Mouse (Mus musculus) forebrain, embryonic 14.5 days (tissue): ENCODE data around the gene Efcab9. TPM values are rescaled to one million over a fixed set of nuclear protein-coding genes. Genes with fewer than 3 reads are reported as not detected.

Experiments
- ATAC-seq: fragments of 200-750 bp; cut with Nextera tagmentation; 2 replicates; pipeline ENCODE4 v1.8.0; 2017; ENCODE audit warnings: mild to moderate bottlenecking, moderate library complexity
- DNase-seq: peaks from one replicate; pipeline ENCODE4 v3.0.0-alpha.2; 2015; ENCODE audit warnings: low spot score
- H3K27ac ChIP-seq: fragments of 300-500 bp; sonication (generic); 2 replicates; pipeline ENCODE4 v1.5.1; 2014; ENCODE audit warnings: low read depth, mild to moderate bottlenecking, control low read depth, low read length, moderate library complexity
- H3K27me3 ChIP-seq: fragments of 300-500 bp; sonication (generic); replicated peaks from 2 replicates; pipeline ENCODE4 v1.6.1; 2014; ENCODE audit warnings: low read length, control low read depth, mixed read lengths; ENCODE audit not compliant: control insufficient read depth, insufficient read depth
- H3K36me3 ChIP-seq: fragments of 300-500 bp; sonication (generic); 2 replicates; pipeline ENCODE4 v1.6.1; 2014; ENCODE audit warnings: low read length, control low read depth; ENCODE audit not compliant: control insufficient read depth, insufficient read depth
- H3K4me1 ChIP-seq: fragments of 300-500 bp; sonication (generic); 2 replicates; pipeline ENCODE4 v1.6.1; 2014; ENCODE audit warnings: antibody characterized with exemption, low read length, control low read depth; ENCODE audit not compliant: control insufficient read depth, insufficient read depth
- H3K4me2 ChIP-seq: fragments of 300-500 bp; sonication (generic); 2 replicates; pipeline ENCODE4 v1.6.1; 2014; ENCODE audit warnings: mild to moderate bottlenecking, control low read depth, low read length
- H3K4me3 ChIP-seq: fragments of 300-500 bp; sonication (generic); 2 replicates; pipeline ENCODE4 v1.5.1; 2014; ENCODE audit warnings: low read depth, low read length, control low read depth
- H3K9ac ChIP-seq: fragments of 300-500 bp; sonication (generic); 2 replicates; pipeline ENCODE4 v1.6.1; 2014; ENCODE audit warnings: mild to moderate bottlenecking, low read length, control low read depth, moderate library complexity
- H3K9me3 ChIP-seq: fragments of 300-500 bp; sonication (generic); replicated peaks from 2 replicates; pipeline ENCODE4 v1.6.1; 2016; ENCODE audit warnings: low read length, control low read depth, mixed read lengths; ENCODE audit not compliant: control insufficient read depth
- WGBS: fragments of 180-500 bp; shearing (Covaris S2); extraction: QIAGEN DNeasy Blood & Tissue Kit; methylation state at CpG from one replicate; pipeline ENCODE4 v1.1.7; 2014; 5-methylcytosine and 5-hydroxymethylcytosine counted together
- polyA plus RNA-seq: library from polyadenylated mRNA; unstranded; fragments of >200 nt; fragmentation: Nextera tagmentation; extraction: Ambion mirVana; gene quantifications from 2 replicates; pipeline ENCODE4 v1.2.1, GENCODE M21; 2014

The Efcab9 gene
- polyA plus RNA-seq, 1 experiment from 2014 or later = not detected

DNA sequence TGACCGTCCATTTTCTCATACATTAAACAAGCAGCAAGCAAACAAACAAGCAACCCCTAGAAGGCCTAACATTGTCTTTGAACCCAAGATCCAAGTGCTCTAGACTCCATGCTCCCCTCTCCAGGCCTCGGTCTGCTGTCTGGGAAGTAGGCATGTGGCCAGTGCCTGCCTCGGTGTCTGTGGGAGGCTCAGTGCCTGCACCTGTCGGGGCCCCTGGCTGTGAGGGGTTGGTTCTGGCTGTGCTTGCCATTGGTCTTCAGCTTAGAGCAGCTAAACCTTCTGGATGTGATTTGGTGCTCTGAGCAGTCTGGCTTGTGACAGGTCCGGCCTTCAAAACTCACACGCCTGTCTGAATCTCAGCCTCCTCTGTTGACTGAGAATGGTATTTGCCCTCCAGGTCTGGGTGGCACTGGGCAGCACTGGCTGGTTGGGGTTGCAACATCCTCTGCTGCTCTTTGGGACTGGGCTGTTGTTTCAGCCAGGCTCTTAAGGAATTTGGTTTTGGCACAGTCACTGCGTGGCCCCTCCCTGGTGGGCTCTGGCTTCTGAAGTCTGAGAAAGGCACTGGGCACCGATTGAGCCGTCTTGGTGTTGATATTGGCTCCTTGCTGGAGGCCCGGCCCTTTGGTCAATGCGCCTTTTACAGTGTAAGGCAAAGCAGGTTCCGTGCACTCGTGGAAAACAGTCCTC lies 20.7 kb upstream of the Efcab9 start:
- Histone ChIP-seq H3K27me3 (no peaks in the 10 kb centered on the region), H3K4me2 (no peak overlapping the region), H3K9me3 (no peaks in the 10 kb centered on the region), H3K36me3 (no peaks in the 10 kb centered on the region), H3K27ac (no peak overlapping the region), H3K9ac (no peak overlapping the region), H3K4me1 (peaks cover 10% of the 10 kb centered on the region; the same call in 1 of the 2 replicates), H3K4me3 (no peak overlapping the region)
- DNase-seq (no peak), ATAC-seq (no peak)
- WGBS = 74% methylated on average over 13 of the region's 13 CpGs

GRCm38 (mm10) chr11:32551579-32552297 lies 19.9 kb upstream of the Efcab9 start:
- Histone ChIP-seq H3K4me3 (no peak overlapping the region), H3K4me1 (peaks cover 10% of the 10 kb centered on the region; the same call in 1 of the 2 replicates), H3K36me3 (no peaks in the 10 kb centered on the region), H3K4me2 (no peak overlapping the region), H3K27ac (no peak overlapping the region), H3K9ac (no peak overlapping the region), H3K27me3 (no peaks in the 10 kb centered on the region), H3K9me3 (no peaks in the 10 kb centered on the region)
- peak; percentile 63 for ATAC-seq
- peak; percentile 36 for DNase-seq
- 46% methylated on average over 12 of the region's 12 CpGs for WGBS

DNA sequence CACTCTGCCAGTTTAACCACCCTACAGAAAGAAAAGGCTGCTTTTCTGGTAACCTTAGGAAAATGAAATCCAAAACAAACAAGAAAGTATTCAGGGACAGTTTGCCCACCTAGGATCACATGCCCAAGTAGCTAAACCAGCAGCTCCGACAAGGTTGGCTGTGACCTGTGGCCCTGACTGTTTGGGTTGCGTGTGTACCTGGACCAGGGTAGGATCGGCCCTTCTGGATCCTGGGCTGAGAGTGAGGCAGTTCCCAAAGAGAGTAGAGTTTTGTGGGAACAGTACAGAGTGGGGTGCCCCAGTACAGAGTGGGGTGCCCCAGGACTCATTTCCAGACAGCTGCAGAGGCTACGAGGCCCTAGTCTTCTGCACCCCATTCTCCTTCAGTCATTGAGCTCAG lies 19.2 kb upstream of the Efcab9 start:
- no peak for ATAC-seq
- WGBS = 99% methylated on average over 4 of the region's 4 CpGs

GRCm38 (mm10) chr11:32550102-32550501 lies 18.2 kb upstream of the Efcab9 start:
- no peaks in the 10 kb centered on the region for H3K27me3 ChIP-seq
- WGBS = 56% methylated on average over 4 of the region's 4 CpGs
- H3K4me2 ChIP-seq = no peak overlapping the region
- no peak overlapping the region for H3K4me3 ChIP-seq
- H3K27ac ChIP-seq = no peak overlapping the region
- H3K9ac ChIP-seq = no peak overlapping the region
- ATAC-seq (no peak), DNase-seq (no peak)
- H3K36me3 ChIP-seq = no peaks in the 10 kb centered on the region
- H3K4me1 ChIP-seq = peaks cover 13% of the 10 kb centered on the region
- H3K9me3 ChIP-seq = no peaks in the 10 kb centered on the region

More for the DNA sequence above, 19.2 kb upstream of the Efcab9 start:
- no peak for DNase-seq
- Histone ChIP-seq H3K9me3 (no peaks in the 10 kb centered on the region), H3K9ac (no peak overlapping the region), H3K27me3 (no peaks in the 10 kb centered on the region), H3K27ac (no peak overlapping the region), H3K4me3 (no peak overlapping the region), H3K4me2 (no peak overlapping the region), H3K4me1 (peaks cover 10% of the 10 kb centered on the region; the same call in 1 of the 2 replicates), H3K36me3 (no peaks in the 10 kb centered on the region)

GRCm38 (mm10) chr11:32549236-32549635 lies 17.4 kb upstream of the Efcab9 start:
- Histone ChIP-seq H3K9ac (no peak overlapping the region), H3K4me1 (peaks cover 13% of the 10 kb centered on the region), H3K4me2 (no peak overlapping the region), H3K4me3 (no peak overlapping the region), H3K27me3 (no peaks in the 10 kb centered on the region), H3K27ac (no peak overlapping the region), H3K9me3 (no peaks in the 10 kb centered on the region), H3K36me3 (no peaks in the 10 kb centered on the region)
- 75% methylated on average over 6 of the region's 6 CpGs for WGBS
- ATAC-seq (no peak), DNase-seq (no peak)

- Histone ChIP-seq H3K4me2 (no peak overlapping the region), H3K9ac (no peak overlapping the region), H3K9me3 (no peaks in the 10 kb centered on the region), H3K27me3 (no peaks in the 10 kb centered on the region), H3K4me3 (no peak overlapping the region), H3K27ac (no peak overlapping the region), H3K36me3 (no peaks in the 10 kb centered on the region), H3K4me1 (peaks cover 13% of the 10 kb centered on the region)
- 86% methylated on average over 4 of the region's 4 CpGs for WGBS
- ATAC-seq (no peak), DNase-seq (no peak)
Observed at GRCm38 (mm10) chr11:32548240-32548639, 16.4 kb upstream of the Efcab9 start.

DNA sequence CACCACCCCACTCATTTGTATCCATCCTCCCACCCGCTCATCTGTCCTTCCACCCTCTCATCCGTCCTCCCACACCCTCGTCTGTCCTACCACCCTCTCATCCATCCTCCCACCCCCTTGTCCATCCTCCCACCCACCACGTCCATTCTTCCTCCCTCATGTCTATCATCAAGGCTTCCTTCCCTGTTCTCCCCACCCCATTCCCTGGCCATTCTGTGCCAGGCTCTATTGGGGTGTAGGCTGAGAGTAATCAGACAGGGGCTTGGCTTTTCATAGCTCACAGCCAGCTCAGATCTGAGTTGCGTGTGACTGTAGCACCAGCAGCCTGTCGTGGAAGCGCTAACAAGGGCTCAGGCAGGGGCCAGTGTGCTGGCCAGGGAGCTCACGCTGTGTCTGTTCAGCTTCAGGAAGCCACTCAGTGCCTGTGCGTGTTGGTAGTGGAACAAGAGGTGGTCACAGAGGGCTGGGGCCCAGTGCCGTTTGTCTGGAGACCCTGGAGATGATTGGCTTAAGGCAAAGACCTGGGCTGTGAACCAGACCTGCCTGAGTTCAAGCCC lies 15.6 kb upstream of the Efcab9 start:
- H3K9ac ChIP-seq = no peak overlapping the region
- WGBS = 76% methylated on average over 10 of the region's 10 CpGs
- H3K4me2 ChIP-seq = no peak overlapping the region
- ATAC-seq (no peak), DNase-seq (no peak)
- H3K27me3 ChIP-seq = no peaks in the 10 kb centered on the region
- H3K9me3 ChIP-seq = no peaks in the 10 kb centered on the region
- H3K4me1 ChIP-seq = peaks cover 12% of the 10 kb centered on the region
- H3K36me3 ChIP-seq = no peaks in the 10 kb centered on the region
- no peak overlapping the region for H3K27ac ChIP-seq
- no peak overlapping the region for H3K4me3 ChIP-seq

DNA sequence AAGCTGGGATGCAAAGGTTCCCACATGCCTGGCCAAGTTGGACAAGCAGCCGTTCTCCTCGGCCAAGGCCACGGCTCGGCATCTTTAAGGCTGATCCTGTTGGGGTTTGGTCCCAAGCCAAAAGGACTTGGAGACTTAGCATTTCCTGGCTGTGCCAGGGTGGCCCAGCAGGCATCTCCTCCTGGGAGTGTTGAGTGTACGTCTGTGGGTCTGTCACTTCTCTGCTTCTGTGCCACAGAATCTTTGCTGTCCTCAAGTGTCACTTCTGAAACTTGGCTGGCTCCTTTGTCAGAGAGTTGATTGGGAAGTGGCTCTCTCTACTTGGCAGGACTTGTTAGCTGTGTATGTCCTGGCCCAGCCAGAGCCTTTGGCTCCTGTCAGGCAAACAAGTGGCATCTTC lies 14.6 kb upstream of the Efcab9 start:
- no peak overlapping the region for H3K9ac ChIP-seq
- no peaks in the 10 kb centered on the region for H3K27me3 ChIP-seq
- no peak overlapping the region for H3K4me2 ChIP-seq
- peaks cover 8% of the 10 kb centered on the region for H3K4me1 ChIP-seq
- H3K36me3 ChIP-seq = no peaks in the 10 kb centered on the region
- H3K27ac ChIP-seq = no peak overlapping the region
- no peak overlapping the region for H3K4me3 ChIP-seq
- H3K9me3 ChIP-seq = no peaks in the 10 kb centered on the region
- ATAC-seq (no peak), DNase-seq (peak; percentile 32)
- 53% methylated on average over 5 of the region's 5 CpGs for WGBS

- Histone ChIP-seq H3K4me1 (peaks cover 8% of the 10 kb centered on the region), H3K4me2 (no peak overlapping the region), H3K36me3 (no peaks in the 10 kb centered on the region), H3K27me3 (no peaks in the 10 kb centered on the region), H3K9ac (no peak overlapping the region; the same call in 1 of the 2 replicates), H3K4me3 (no peak overlapping the region), H3K27ac (no peak overlapping the region), H3K9me3 (no peaks in the 10 kb centered on the region)
- DNase-seq (no peak), ATAC-seq (no peak)
- whole genome bisulfite sequencing = 61% methylated on average over 12 of the region's 12 CpGs
Observed at GRCm38 (mm10) chr11:32545605-32546004, 13.7 kb upstream of the Efcab9 start.
